Mouse (Mus musculus) left cerebral cortex, postnatal 4 days (tissue): Measurements from ENCODE around the gene Nol8. TPM values are rescaled to one million over a fixed set of nuclear protein-coding genes. Genes with fewer than 3 reads are reported as not detected.

Experiments
- DNase-seq: peaks from one replicate; pipeline ENCODE4 v3.0.0-alpha.2; 2022
- intact Hi-C: fragments of 180-260 bp; cut with DNase I; formaldehyde crosslinking; loops from one replicate; pipeline ENCODE4 v1.15.1; 2025
- total RNA-seq, 2 experiments: library from RNA; stranded (reverse); gene quantifications; 2 replicates each; pipeline ENCODE4 v1.2.3; 2021

The Nol8 gene
- 10 to 100 TPM; 29.2 to 29.3 TPM for total RNA-seq

DNA sequence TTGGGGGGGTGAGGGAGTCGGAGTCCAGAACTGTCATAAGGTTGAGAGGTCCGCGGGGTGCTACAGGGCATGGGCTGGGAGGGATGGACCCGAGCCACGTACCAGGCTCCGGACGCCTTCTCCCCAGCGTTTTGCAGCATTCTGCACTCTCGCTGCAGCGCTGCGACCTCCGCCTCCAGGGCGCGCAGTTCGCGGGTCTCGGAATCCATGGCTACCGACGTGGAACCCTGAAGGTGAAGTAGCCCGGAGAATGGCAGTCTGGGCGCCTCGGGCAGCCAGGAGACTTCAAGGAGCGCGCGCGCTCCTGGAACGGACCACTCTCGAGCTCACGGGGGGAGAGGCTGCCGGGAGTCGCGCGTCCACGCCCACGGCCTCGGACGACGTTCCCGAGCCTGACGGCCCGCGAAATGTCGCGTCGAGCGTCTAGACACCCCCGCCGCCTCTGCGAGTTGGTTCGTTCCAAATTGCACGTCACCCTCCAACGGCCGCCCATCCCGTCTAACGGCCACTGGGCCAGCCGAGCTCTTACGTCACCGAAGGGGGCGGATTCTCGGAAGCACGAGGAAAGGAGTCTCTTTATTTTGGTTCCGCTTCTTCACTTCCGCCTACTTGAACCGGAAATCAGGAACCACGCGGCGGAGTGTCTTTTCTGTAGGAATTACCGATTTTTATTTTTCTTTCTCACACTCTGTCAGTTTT is at the start of gene Nol8, which contains the start of gene Cenpp:
TSS of gene Nol8 (plus strand) at position 598 of the 699 bp plus-strand sequence.
TSS of gene Cenpp (minus strand) at position 305 of the 699 bp plus-strand sequence.
- intact Hi-C loops, result no loop called here
- DNase-seq, result peak; percentile 100

- intact Hi-C loops, result no loop called here
- DNase-seq, result no peak
Measured at GRCm38 (mm10) chr13:49603603-49604002, 49.3 kb upstream of the Nol8 start.

GRCm38 (mm10) chr13:49607714-49608113 is 45.2 kb upstream of the Nol8 start, which contains the start of gene Ogn:
TSS of gene Ogn (plus strand) at chr13:49608046.
- no peak for DNase-seq

DNA sequence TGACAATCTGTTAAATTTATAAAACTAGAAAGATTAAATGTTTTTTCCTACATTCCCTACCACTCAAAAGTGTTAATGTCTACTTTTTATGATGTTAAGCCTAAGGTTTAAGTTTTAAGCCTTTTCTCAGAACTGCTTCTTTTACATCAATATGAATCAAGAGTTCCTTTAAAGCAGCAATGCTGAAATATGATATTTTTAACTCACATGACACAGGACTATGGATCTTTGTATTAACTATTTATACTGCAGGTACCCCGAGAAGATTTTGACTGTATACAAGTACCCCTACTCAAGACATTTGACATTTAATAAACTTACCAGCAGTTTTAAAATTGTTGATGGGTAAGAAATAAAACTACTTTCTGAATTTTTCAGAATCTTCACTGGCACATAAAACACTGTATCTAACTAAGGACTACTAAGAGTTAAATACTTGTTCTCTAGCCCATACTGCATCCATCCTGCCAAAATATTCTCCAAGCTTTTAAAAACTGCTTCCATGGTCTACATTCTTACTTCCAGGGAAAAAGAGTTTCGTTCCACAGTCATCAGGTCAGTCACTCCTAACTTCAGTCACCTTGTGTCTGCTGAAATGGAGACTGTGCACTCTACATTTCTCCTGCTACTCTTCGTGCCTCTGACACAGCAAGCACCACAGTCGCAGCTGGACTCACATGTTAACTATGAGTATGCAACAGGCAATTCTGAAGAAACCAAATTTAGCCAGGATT is 44.1 kb upstream of the Nol8 start:
- DNase-seq, result no peak
- intact Hi-C loops, result no loop called here

More at GRCm38 (mm10) chr13:49607714-49608113, 45.2 kb upstream of the Nol8 start, which contains the start of gene Ogn:
- intact Hi-C loops, result no loop called here

- no peak for DNase-seq
- intact Hi-C loops, result no loop called here
Measured at GRCm38 (mm10) chr13:49617021-49617420, 35.9 kb upstream of the Nol8 start.

- DNase-seq, result no peak
Measured at GRCm38 (mm10) chr13:49618365-49618764, 34.5 kb upstream of the Nol8 start.

DNA sequence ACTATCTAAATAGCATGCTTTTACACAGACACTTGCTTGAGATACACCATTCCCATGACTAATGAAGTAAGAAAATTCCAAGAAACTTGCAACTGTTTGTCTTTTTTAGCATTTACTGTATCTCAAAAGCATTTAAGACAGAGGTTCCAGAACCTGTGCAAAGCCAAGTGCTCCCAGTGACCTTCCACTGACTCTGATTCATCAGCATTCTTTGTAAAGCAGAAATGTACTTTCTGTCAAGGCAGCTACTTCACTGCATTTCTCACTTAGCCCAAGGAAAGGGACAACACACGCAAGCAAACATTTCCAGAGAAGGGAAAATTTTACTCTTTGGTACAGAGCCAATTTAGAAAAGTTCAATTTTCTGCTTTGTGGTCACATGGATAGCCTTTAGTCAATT is 29.7 kb upstream of the Nol8 start:
- DNase-seq, result no peak

More at GRCm38 (mm10) chr13:49618365-49618764, 34.5 kb upstream of the Nol8 start:
- intact Hi-C loops, result no loop called here

GRCm38 (mm10) chr13:49628167-49628566 is 24.7 kb upstream of the Nol8 start:
- no peak for DNase-seq
- intact Hi-C loops, result no loop called here

More for the DNA sequence above, 29.7 kb upstream of the Nol8 start:
- intact Hi-C loops, result no loop called here

DNA sequence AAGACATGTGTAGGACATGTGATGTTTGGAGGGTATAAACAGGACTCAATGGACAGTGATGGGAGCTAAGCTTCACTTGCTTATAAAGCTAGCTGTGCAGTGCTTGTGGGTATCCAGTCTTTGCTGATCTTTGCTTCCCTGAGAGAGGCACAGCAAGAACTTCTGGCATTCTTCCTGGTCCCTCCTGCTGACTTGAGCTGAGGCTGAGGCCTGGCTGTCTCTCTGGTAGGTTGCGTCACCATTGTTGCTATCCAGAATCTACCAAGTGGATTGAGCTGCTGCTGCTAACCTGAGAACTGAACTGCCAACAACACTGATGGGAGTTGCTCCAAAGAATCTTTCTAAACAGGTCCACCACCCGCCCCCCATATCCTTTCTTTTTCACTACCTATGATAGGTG is 23.8 kb upstream of the Nol8 start:
- intact Hi-C loops, result no loop called here
- no peak for DNase-seq

DNA sequence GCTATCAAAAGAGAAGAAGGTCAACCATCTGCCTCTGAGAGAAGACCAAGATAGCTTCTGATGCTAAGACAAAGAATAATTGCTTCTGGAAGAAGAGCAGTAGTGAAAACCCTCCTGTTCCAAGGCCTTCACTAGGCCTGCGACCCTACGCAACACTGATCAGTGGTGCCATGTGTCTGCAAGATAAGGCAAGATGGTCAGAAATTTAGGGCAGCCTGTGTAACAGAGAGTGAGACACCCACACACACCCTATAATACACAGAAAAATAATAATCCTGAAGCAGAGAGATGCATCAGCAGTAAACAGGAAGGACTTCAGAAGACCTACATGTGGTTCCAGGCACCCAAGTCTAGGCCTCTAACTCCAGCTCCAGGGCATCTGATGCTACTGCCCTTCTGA is 12.9 kb upstream of the Nol8 start:
- intact Hi-C loops, result no loop called here
- no peak for DNase-seq

DNA sequence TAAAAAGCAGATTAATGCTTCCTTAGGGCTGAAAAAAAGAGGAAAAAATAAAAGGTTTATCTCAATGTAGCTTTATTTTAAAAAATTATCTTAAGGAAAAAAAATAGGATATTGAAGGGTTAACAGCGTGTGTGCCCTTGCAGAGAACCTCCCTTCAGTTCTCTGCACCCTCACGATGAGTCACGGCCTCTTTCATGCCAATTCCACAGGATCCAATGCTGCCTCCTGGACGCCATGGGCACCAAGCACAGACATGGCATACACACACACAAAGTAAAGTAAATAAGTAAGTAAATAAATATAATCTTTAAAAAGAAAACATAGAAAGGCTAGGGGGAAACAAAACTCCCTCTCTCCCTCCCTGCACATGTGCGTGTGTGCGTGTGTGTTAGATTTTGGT is 10.2 kb upstream of the Nol8 start:
- no peak for DNase-seq
- intact Hi-C loops, result no loop called here

GRCm38 (mm10) chr13:49643669-49644362 is 9.1 kb upstream of the Nol8 start:
- intact Hi-C loops, result no loop called here
- DNase-seq, result no peak

DNA sequence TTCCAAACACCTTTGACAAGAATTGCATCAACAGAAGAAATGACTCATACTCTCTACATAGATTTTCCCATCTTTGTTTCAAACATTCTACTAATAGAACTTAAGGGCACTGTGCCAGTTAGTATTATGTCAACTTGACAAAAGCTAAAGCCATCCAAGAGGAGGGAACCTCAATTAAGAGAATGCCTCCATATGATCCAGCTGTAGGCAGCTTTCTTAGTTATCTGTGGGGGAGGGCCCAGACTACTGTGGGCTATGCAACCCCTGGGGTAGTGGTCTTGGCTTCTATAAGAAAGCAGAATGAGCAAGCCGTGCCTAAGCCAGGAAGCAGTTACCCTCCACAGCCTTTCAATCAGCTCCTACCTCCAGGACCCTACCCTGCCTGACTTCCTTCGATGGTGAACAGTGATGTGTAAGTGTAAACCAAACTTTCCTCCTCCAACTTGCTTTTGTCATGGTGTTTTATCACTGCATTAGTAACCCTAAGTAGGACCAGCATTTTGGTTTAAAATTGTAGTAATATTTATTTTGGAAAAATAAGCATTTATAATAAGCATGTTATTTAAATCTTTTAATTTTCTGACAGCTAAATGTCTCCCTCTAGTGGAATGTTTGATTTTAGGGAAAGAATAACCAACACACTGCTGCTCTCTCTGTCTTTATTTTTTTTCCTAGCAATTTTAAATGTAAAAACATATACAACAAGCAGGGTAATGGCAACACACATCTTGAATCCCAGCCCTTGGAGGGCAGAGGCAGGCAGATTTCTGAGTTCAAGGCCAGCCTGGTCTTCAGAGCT is 7.9 kb upstream of the Nol8 start:
- DNase-seq, result no peak
- intact Hi-C loops, result loop anchor here (5.0 kb wide), 1 partner anchor 198 kb away; no protein-coding TSS in a partner anchor

- intact Hi-C loops, result loop anchor here (5.0 kb wide), 1 partner anchor 199 kb away; no protein-coding TSS in a partner anchor
- DNase-seq, result no peak
Measured at GRCm38 (mm10) chr13:49646019-49646418, 6.9 kb upstream of the Nol8 start.

DNA sequence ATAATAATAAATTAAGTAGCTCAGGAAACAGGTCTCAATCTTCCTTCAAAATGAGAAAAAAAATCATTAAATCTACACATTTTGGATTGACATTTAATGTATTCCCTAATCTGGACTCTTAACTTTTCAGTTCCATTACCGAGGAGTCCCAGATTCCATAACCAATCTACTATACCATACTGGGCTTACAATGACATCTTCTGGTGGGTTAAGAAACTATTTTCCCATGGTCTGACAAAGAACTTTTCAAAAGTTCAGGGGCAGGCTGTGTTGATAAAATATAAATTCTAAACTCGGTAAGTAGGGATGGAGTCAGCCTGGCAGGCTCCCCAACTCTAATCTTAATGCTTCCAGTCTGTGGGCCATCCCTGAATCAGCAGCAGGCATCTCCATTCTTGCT is 1.7 kb upstream of the Nol8 start:
- intact Hi-C loops, result no loop called here
- DNase-seq, result no peak

- DNase-seq, result no peak
- intact Hi-C loops, result no loop called here
Measured at GRCm38 (mm10) chr13:49651781-49652351, 1.0 kb upstream of the Nol8 start.

DNA sequence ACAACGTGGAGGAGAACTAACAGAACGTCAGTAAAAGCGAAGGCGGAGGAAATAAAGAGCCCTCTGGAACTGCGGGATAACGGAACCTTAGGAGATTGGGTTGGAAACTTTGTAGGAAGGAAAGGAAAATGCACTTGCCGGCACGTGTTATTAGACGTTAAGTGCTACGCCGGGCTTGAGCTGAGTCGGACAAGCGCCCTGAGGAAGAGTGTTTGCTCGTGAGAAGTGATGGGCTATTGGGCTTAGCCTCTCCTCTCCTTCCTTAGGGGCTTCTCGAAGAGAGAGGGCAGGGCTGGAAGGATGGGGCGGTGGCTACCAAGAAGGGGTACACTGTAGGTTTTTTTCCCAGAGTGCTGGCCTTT is 283 bp downstream of the Nol8 start:
- intact Hi-C loops, result no loop called here
- peak; percentile 46 for DNase-seq

- DNase-seq, result no peak
- intact Hi-C loops, result no loop called here
Measured at GRCm38 (mm10) chr13:49677793-49678192, 24.9 kb downstream of the Nol8 start.

- DNase-seq, result peak; percentile 98
- intact Hi-C loops, result no loop called here
Measured at GRCm38 (mm10) chr13:49681351-49682232, 28.7 kb downstream of the Nol8 start, which contains the start of gene Iars. TSS of gene Iars (plus strand) at chr13:49682100.
